ENCODE assay signal across 33 mouse cellular contexts in genomic region chr14:13176149-13176548, GRCm38 (mm10).
"Had no signal": no experiment of that assay in that cellular context is flagged by ENCODE, and none has a peak within 500 bp of the region (broad histone marks: within the 10 kb centered on the region; RNA-seq: fewer than 3 reads in every experiment).

No protein-coding gene starts in this region.

- H3K4me2 ChIP-seq: limb, embryonic 12.5 days; limb, embryonic 13.5 days; limb, embryonic 15.5 days; liver, embryonic 11.5 days; liver, embryonic 12.5 days; liver, embryonic 13.5 days; liver, embryonic 15.5 days; lung, embryonic 14.5 days; lung, embryonic 15.5 days; midbrain, embryonic 11.5 days; midbrain, embryonic 12.5 days; midbrain, embryonic 13.5 days; midbrain, embryonic 15.5 days; neural tube, embryonic 12.5 days; neural tube, embryonic 13.5 days had no signal

- H3K27ac ChIP-seq: limb, embryonic 10.5 days; limb, embryonic 12.5 days; limb, embryonic 13.5 days; limb, embryonic 15.5 days; liver, embryonic 12.5 days; liver, embryonic 13.5 days; liver, embryonic 14.5 days; liver, embryonic 15.5 days; lung, embryonic 15.5 days; macrophage; midbrain, embryonic 10.5 days; midbrain, embryonic 12.5 days; midbrain, embryonic 13.5 days; midbrain, embryonic 15.5 days; neural tube, embryonic 12.5 days; neural tube, embryonic 13.5 days had no signal

- H3K4me3 ChIP-seq: limb, embryonic 10.5 days; limb, embryonic 12.5 days; limb, embryonic 13.5 days; limb, embryonic 15.5 days; liver, embryonic 12.5 days; liver, embryonic 13.5 days; liver, embryonic 15.5 days; lung, embryonic 15.5 days; megakaryocyte, embryonic 14.5 days; midbrain, embryonic 10.5 days; midbrain, embryonic 12.5 days; midbrain, embryonic 13.5 days; midbrain, embryonic 15.5 days; myocyte; neural tube, embryonic 12.5 days; neural tube, embryonic 13.5 days had no signal

- H3K4me1 ChIP-seq: limb, embryonic 10.5 days; limb, embryonic 12.5 days; limb, embryonic 13.5 days; limb, embryonic 15.5 days; liver, embryonic 12.5 days; liver, embryonic 13.5 days; liver, embryonic 15.5 days; lung, embryonic 15.5 days; megakaryocyte, embryonic 14.5 days; midbrain, embryonic 10.5 days; midbrain, embryonic 12.5 days; midbrain, embryonic 13.5 days; midbrain, embryonic 15.5 days; neural tube, embryonic 12.5 days; neural tube, embryonic 13.5 days had no signal

- H3K9me3 ChIP-seq: limb, embryonic 10.5 days; limb, embryonic 12.5 days; limb, embryonic 13.5 days; limb, embryonic 15.5 days; liver, embryonic 12.5 days; liver, embryonic 13.5 days; liver, embryonic 15.5 days; lung, embryonic 15.5 days; midbrain, embryonic 10.5 days; midbrain, embryonic 12.5 days; midbrain, embryonic 13.5 days; midbrain, embryonic 15.5 days; neural tube, embryonic 12.5 days; neural tube, embryonic 13.5 days had no signal

- H3K27me3 ChIP-seq: limb, embryonic 12.5 days; limb, embryonic 13.5 days; limb, embryonic 15.5 days; liver, embryonic 12.5 days; liver, embryonic 13.5 days; liver, embryonic 15.5 days; lung, embryonic 15.5 days; megakaryocyte, embryonic 14.5 days; midbrain, embryonic 12.5 days; midbrain, embryonic 13.5 days; midbrain, embryonic 15.5 days; neural tube, embryonic 12.5 days; neural tube, embryonic 13.5 days had no signal

- DNase-seq: left cerebral cortex, postnatal 4 days; liver; liver, embryonic 13.5 days; liver, postnatal 0 days; lung, adult 18-20 months; lung, adult 2 months; lung, embryonic 14.5 days; lung, postnatal 10 days; lung, postnatal 14 days; lung, postnatal 36 days; lung, postnatal 4 days; midbrain, embryonic 14.5 days had no signal

- H3K36me3 ChIP-seq: limb, embryonic 10.5 days; limb, embryonic 12.5 days; limb, embryonic 13.5 days; limb, embryonic 15.5 days; liver, embryonic 12.5 days; liver, embryonic 13.5 days; liver, embryonic 15.5 days; lung, embryonic 15.5 days; midbrain, embryonic 10.5 days; midbrain, embryonic 12.5 days; midbrain, embryonic 13.5 days; midbrain, embryonic 15.5 days; neural tube, embryonic 12.5 days; neural tube, embryonic 13.5 days had no signal

- H3K9ac ChIP-seq: limb, embryonic 12.5 days; limb, embryonic 13.5 days; limb, embryonic 15.5 days; liver, embryonic 12.5 days; liver, embryonic 13.5 days; liver, embryonic 14.5 days; liver, embryonic 15.5 days; liver, postnatal 0 days; lung, embryonic 14.5 days; lung, embryonic 15.5 days; midbrain, embryonic 12.5 days; midbrain, embryonic 13.5 days; midbrain, embryonic 15.5 days; neural tube, embryonic 12.5 days; neural tube, embryonic 13.5 days had no signal

- ATAC-seq: liver, embryonic 12.5 days; liver, postnatal 0 days; lung, postnatal 0 days; midbrain, embryonic 13.5 days; midbrain, embryonic 15.5 days; midbrain, embryonic 16.5 days had no signal
